Mouse (Mus musculus) adrenal gland, postnatal 25 days (tissue): ENCODE measurements around the gene Zfp867. TPM values are rescaled to one million over a fixed set of nuclear protein-coding genes. Genes with fewer than 3 reads are reported as not detected.
A peak's percentile ranks its signal among the peaks of the same experiment; 100 is the strongest.

Experiments
- DNase-seq: peaks from one replicate; pipeline ENCODE4 v3.0.0; 2021; ENCODE audit warnings: mixed read lengths
- long read RNA-seq: library from polyadenylated mRNA; stranded (forward); transcript quantifications from one replicate; pipeline ENCODE4 v2.0.0, GENCODE M21; 2021
- total RNA-seq: library from RNA; stranded (reverse); gene quantifications from 2 replicates; pipeline ENCODE4 v1.2.3, GENCODE M21; 2021

Zfp867 gene
- total RNA-seq = 4.6 and 5.9 TPM in 2 replicates
- long read RNA-seq, transcript Zfp867-201 (4 exons, 3,412 nt) = major isoform, 6 of 8 reads
- long read RNA-seq, partial matches to known transcripts = 0 of 8 reads
- long read RNA-seq, other reads (novel, unspliced or antisense) = 2 of 8 reads

DNA sequence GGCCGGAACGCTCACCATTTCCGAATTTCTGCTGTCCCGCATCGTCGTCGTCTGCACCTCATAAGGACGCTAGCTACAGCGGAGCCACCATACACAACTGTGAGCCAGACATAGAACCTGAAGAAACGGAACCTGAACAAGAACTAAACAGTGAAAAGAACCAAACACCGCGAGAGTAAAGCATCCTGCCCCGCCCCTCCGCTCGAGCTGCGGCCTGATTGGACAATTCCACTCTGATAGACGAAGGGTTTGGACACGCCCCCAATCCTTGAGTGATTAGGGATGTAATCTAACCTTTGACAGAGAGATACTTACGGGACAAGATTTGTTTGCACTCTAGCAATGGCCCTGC, at the start of gene Zfp867:
Gene Zfp867 (minus strand): TSS at position 149 of the 352 bp plus-strand sequence.
- DNase-seq = peak; percentile 86

DNA sequence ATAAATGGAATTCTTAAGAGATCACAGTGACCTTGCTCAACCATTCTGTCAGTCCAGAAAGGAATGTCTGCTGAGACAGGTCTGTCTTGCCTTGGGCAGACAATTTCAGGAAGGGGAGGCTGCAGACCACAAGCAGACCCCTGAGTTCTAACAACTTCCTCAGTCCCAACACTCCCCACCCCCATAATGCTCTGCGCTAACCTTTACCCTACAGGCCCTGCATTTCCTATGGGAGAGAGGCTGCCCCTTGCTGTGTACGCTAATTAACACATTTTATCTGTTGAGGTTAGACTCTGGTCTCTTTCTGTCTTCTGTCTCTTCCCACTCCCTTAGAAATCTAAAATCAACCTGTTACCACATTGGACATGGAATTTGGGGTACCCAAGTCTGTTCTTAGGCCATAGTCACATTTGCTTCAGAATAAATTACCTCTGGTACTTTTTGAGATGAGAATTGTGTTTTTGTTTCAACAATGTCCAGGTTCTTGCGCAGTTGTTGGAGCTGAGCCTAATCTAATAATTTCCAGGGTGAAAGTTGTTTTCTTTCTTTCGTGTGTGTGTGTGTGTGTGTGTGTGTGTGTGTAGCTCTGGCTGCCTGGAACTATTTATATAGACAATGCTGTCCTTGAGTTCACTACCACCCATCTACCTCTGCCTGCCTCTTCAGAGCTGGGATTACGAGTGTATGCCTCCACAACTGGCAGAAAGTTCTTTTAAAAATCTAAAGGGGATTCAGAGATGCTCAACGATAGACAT, 47.6 kb upstream of the Zfp867 start:
- DNase-seq = no peak

DNA sequence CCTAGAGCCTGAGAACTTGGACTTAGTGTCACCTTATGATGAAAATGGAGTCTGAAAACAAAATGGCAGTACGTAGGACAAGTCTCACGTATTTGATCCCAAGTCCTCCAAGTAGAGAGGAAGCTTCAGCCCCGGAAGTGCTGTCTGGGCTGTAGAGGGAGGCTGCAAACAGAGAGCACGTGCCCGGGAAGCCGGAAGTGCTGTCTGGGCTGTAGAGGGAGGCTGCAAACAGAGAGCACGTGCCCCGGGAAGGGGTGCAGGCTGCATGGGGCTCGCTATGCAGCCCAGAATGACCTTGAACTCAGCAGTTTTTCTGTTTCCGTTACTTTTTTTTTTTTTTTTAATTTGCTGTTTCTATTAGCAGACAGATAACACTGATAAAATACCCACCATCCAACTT, 46.0 kb upstream of the Zfp867 start:
- no peak for DNase-seq

DNA sequence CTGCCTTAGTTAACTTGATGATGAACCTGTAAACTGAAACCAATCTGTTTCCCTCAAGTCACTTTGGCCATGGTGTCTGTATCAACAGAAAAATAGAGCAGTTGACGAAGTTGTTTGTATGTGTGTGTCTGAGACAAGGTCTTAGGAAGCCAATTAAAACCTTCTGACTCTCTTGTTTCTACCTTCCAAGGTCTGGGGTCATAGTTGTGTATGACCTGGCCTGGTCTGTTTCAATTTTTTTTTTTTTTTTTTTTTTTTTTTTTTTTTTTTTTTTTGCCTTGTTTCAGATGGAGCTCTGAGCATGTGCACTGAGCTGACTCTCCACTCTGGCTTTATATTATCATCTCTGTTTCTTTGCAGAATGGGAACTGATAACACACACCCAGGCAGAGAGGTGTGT, 45.2 kb upstream of the Zfp867 start:
- DNase-seq = no peak

DNA sequence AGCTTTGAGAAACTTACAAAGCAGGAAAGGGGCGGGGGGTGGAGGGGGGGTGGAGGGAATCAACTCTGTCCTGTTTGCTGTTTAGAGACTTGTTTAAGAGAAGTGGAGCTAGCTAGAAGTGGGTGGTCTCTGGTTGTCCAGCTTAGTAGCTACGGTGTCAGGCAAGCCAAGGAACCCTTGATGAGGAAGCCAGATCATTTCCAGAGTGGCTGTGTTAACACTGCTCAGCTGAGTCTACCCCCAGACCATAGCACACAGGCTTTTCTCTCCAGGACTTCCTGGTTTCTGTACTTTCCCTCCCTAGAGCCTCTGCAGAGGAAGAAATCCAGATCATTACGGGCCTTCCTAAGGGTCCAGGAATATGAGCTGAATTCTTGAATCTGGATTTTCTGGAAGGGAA, 42.5 kb upstream of the Zfp867 start:
- no peak for DNase-seq

DNA sequence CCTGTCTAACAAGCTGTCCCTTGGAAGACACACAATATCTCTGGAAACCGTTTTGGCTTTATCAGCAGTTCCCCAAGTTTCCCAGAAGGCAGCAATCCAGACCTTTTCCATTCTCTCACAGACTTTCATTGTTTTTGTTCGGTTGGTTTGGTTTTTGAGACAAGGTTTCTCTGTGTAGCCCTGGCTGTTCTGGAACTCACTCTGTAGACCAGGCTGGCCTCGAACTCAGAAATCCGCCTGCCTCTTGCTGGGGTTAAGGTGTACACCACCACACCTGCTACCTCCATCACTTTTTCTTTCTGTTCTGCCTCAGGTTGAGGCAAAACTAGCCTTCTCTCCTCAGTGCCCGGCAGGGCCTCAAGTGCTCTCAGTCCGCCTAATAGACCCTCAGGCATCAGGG, 42.1 kb upstream of the Zfp867 start:
- DNase-seq = no peak

DNA sequence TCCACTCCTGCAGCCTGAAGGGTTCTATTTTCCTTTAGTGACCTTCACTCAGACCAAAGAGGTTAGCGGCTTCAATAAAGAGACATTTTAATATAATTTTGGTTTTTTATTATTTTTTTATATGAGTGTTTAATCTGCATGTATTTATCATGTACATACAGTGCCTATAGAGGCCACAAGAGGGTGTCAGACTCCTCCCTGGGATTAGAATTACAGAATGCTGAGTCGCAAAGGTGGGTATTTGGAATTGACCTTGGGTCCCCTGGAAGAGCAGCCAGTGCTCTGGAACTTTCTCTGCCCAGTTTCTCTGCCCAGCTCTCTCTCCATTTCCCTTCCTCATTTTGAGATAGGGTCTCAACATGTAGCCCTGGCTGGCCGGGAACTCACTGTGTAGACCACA, 41.3 kb upstream of the Zfp867 start:
- no peak for DNase-seq

DNA sequence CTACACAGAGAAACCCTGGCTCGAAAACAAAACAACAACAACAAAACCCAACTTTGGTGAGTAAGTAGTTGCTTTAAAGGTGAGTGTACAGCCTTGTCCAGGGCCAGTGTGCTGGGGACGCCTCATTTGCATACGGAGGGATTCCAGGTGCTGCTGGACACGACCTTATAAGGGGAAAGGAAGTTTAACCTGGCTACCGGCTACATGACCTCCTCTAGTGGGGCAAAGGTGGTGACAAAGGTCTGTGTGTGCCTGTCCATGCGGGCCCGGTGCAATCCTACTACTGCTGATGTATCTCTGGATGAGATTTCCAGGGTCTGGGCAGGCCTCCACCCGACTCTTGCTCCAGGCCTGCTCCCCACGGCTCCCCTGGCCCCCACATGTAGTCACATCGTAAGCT, 40.5 kb upstream of the Zfp867 start:
- no peak for DNase-seq

DNA sequence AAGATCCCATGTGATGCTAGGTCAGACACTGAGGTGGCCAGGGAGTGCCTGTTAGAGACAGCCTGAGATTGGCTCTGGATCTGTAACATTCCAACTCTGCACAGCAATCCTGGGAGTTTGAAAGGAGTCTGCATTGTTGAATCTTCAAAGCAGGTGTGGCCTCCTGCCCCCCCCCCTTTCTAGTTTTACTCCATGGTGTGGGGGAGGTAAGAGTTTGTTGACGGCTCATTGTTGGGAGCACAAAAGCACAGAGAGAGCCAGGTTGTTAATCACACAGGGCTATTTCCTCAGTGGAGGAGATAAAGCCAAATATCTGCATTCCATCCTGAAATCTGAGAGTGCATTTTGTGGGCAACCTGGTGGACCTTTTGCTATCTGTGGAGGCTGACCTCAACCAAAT, 39.3 kb upstream of the Zfp867 start:
- no peak for DNase-seq

DNA sequence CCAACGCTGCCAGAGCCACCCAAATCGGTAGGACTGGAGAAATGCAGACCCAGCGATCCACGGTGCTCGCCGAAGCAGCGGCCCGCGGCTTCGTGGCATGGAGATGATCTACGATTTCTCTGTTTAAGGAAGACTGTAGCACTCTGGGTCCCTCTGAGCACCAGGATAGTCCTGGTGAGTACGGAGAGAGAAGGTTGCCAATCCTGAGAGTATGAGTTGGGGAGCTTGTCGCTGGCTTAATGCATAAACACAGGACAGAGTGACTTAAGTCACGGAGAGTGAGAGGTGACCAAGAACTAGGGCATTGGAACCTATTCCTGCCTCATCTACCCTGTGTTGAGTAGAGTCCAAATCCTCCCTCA, 34.4 kb upstream of the Zfp867 start:
- DNase-seq = no peak

DNA sequence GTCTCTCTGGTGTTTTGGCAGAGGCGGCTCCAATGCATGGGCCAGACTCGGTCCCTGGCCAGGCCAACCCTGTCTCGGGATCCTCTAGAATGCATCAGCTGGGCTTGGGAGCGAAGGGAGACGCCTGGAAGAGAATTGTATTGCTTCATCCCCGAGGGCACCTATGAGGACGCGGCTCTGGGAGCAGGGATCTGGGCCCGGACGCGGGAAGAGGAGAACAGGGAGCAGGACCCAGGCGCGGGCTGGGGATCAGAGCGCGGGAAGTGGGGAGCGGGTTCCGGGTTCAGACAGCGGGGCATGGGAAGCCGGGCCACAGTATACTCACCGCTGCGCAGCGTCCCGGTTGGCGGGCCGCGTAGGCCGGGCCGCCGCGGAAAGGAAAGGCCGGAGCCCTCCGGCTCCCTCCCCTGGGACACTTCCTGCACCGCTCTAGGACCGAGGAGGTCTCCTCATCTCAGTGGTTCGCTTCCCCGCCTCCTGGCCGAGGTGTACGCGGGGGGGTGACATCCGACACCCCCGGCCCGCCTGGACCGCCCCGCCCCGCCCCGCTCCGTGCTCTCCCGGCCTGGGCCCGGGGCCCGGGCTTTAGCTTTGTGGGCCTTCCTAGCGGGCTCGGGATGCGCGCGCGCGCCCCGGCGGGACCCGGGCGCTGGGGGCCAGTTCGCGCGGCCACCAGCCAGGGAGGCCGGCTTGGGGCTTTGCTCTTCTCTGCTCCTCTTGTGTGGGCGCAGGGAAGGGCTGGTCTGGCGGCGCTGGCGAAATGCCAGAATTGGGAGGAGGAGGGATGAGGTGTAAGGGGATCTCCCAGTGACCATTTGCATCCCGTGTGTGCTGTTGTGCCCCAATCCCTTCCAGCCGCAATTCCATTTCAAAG, 33.8 kb upstream of the Zfp867 start:
- peak; percentile 86 for DNase-seq

DNA sequence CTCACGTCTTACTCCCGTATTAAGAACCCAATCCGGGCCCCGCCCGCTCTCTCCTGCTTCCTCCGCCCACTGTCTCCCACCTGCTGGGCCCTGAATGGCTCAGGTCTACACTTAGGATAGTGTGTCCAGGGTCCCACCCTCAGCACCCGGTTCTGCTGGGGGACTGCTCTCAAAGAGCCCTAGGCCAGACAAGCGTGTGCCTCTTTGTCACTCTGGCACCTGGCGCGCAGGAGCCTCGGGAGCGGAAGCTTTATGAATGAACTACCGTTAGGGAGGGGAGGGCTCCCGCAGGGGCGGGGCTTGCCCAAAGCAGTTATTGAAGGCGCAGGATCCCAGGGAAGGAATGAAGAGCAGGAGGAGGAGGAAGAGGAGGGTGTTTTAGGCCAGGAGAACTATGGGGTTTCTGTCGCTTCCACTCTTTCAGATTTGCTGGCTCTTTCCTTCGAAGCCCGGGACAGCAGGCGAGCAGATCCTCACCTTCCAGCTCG, 33.1 kb upstream of the Zfp867 start:
- DNase-seq = peak; percentile 60

DNA sequence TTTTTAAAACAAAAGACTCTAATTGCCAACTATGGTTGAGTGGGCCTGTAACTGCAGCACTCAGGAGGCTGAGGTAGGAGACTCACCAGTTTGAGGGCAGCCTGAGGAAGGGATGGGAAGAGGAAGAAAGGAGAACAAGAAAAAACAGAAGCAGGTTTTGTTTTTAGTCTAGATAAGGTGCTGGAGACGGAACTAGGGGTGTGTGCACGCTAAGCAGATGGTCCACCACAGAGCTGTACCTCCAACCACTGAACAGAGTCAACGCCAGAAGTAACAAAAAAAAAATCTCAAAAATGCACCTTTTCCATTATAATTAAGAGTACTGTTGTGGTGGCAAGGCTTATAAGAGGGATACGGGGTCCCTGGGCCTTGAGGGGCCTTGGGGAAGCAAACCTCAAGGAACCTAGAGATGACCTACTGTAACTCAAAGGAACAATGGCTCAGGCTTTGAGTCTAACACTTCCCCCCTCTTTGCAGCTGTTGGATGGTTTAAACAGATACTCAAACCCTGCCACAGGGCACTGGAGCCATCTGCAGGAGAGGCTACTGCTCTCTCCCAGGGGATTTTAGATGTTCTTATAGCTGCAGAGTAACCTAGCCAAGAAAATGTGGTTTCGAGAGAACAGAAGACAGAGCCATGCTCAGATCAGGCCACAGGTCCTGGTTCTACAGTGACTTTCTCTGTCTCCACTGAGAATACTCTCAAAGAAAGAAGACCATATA, 29.9 kb upstream of the Zfp867 start:
- no peak for DNase-seq

DNA sequence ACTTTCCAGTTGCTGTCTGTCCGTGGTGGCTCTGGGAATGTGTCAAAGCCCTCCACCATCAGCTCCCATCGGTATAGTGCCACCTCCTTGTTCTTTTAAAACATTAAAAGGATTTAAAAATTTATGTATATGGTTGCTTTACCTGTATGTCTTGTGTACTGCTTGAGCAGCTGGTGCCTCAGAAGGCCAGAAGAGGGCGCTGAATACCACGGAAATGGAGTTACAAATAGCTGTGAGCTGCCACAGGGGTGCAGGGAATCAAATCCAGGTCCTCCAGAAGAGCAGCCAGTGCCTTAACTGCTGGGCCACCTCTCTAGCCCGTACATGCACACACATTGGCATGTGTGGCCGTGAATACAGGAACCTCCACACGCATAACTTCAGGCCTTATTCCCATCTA, 25.5 kb upstream of the Zfp867 start:
- DNase-seq = no peak

DNA sequence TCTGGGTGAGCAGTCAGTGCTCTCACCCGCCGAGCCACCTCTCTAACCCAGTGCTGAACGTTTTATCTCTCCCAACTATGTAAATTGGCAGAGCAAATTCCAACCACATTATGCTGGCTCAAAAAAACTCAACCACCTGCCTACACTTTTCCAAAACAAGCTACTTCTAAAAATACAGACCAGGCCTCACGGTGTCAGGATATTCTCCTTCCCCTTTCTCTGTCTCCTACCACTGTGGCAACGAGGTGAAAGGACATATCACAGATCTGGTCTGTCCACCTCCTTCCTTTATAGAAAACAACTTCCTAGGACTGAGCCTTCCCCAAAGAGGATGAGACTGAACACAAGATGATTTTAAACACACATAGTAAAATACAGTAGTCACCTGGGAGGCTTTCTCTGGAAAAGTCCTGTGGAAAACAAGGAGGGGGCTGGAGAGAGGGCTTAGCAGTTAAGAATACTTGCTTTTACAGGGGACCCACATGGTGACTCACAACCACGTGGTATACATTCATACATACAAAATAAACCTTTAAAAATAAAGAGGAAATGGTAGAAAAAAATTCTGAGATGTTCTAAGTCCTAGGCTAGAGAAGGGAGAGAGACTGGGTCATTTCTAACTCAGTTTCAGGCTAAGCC, 24.5 kb upstream of the Zfp867 start:
- DNase-seq = no peak

DNA sequence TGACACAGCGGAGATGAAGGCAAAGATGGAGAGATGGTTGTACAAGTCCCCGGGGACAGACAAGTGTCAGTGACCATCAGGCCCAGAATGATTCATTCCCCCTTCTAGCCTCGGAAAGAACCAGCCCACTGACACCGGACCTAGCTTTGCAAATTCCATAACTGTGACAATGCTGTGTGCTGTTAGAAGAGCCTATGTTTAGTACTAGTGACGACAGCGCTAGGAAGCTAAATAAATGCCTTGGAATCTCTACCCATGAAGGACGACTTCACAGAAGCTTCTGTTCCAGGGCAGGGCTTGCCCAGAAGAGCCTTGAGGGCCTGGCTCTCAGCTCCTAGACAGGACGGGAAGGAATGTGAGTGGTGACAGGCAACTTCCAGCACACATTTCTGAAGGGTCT, 13.9 kb upstream of the Zfp867 start:
- DNase-seq = no peak

DNA sequence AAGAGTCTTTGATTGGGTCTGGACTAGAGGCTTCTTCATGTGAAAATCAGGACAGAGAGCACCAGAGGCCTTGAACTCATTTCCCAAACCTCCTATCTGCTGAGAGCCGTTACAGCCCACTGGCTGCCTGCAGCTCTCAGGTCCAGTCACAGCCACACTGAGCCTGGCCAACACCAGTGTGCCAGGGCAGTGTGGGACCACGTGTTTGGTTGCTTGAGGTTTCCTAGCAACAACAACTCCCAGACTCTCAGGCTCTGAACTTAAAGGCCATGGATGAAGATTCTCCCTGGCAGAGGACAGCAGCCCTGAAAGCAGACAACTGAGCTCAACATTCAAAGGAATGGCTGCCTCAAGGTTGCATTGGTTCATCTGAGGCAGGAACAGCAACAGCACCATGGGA, 13.4 kb upstream of the Zfp867 start:
- peak; percentile 39 for DNase-seq

DNA sequence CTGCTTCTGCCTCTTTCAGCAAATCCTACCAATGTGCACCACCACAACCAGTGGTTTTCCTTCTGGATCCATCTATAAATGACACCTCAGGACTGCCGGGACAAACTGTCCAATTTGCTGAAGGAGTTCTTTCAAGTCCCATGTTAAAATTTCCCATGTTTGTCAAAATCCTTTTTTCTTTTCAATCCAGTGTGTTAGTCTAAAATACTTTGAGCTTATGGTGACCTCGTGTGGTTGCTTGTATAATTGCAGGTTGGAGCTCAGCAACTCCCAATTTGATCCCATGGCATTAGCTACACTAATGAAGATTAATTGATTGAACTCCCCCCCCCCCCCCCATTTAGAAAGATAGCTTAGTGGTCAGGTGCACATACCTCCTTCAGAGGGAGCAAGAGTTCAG, 10.9 kb upstream of the Zfp867 start:
- peak; percentile 27 for DNase-seq

DNA sequence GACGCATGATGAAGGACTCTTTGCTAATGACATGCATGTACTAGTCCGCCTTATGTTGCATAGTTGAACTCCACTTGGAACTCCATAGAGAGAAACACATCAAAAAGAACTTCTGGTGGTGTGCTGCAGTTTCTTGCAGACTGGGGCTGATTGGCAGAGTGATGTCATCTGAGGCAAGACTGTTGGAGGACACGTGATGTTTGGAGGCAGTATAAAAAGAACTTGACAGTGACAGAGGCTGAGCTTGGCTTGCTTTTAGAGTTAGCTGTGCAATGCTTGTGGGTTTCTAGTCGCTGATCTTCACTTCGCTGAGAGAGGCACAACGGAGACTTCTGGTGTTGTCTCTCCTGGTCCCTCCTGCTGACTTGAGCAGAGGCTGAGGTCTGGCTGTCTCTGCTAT, 5.0 kb upstream of the Zfp867 start:
- no peak for DNase-seq

DNA sequence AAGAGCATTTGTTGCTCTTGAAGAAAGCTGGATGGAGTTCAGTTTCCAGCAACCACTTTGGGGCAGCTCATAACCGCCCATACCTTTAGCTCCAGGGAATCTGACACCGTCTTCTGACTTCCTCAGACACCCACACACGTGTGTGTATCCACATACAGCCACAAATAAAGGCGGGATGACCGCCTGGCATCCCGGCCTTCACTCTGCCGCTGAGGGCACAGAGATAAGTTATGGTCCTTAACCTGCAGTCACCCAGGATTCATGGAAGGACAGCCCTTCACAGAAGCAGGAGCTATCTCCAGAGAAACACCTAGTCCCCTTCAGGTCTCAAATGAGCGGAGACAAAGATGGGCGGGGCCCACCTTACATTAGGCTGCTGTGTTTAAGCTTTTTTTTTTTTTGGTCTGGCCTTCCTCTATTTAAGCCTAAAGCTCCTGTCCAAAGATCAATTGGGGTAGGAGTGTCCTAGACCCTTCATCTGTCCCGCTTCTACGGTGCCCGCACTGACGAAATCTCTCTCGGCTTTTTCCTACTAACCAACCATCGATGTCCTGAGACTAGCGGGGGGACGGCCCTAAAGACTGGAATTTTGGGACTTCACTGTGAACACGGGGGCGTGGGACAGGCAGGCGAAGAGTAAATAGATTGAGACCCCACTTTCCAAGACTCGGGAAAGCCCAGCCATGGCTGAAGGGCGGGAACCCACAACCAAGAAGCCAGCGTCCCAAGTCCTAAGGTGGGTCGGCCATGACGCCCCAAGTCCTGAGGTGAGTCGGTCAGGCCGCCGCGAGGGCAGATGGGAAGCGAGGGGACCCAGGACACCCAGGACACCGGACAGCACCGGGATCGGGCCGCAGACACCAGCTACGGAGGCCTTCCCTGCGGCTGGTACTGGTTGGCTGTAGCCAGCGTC, 605 bp downstream of the Zfp867 start:
- no peak for DNase-seq

DNA sequence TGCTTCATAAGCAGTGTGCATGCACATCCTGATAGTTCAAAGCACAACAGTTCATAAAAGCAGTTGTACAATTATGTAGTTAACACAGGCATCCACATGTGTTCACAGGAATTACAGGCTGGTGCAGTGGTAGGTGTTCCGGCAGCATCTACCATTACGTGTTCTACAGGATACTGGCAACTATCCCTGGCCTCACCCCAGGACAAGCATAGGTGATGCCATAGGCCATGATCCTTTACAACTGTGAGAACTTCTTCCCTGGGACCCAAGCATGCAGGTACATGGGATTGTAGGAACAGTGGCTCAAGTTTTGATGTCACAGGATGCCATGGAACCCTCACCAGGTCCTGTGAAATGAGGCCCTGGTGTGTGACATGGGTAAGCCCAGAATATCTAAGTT, 11.8 kb downstream of the Zfp867 start:
- DNase-seq = no peak
